Mouse (Mus musculus) heart, postnatal 14 days (tissue): ENCODE results near the gene Sspn. TPM values are rescaled to one million over a fixed set of nuclear protein-coding genes. Genes with fewer than 3 reads are reported as not detected.

ENCODE experiments used
- DNase-seq, 2 experiments: peaks; one replicate each; pipeline ENCODE4 v3.0.0; 2021 to 2022
- intact Hi-C: fragments of 180-260 bp; cut with DNase I; formaldehyde crosslinking; loops from one replicate; pipeline ENCODE4 v1.15.1; 2025
- total RNA-seq, 2 experiments: library from RNA; stranded (reverse); gene quantifications; 2 replicates each; pipeline ENCODE4 v1.2.3; 2021

Sspn gene
- total RNA-seq, 2 experiments from 2014 or later, result 133 to 136 TPM

- no peak for DNase-seq
- intact Hi-C loops, result no loop called here
These were observed 7.8 kb upstream of the Sspn start for GRCm38 (mm10) chr6:145923594-145923993.

GRCm38 (mm10) chr6:145934001-145934696 lies 2.7 kb downstream of the Sspn start:
- DNase-seq, result peak; percentile 83
- intact Hi-C loops, result loop anchor here (1.0 kb wide), 1 partner anchor 68 kb away; no protein-coding TSS in a partner anchor

GRCm38 (mm10) chr6:145934697-145935240 lies 3.3 kb downstream of the Sspn start:
- DNase-seq, result peak in 1 of 2 experiments; percentile 38
- intact Hi-C loops, result loop anchor here (1.0 kb wide), 1 partner anchor 68 kb away; no protein-coding TSS in a partner anchor

GRCm38 (mm10) chr6:145935912-145936311 lies 4.5 kb downstream of the Sspn start:
- intact Hi-C loops, result no loop called here
- peak in 1 of 2 experiments; percentile 14 for DNase-seq

- DNase-seq, result peak in 1 of 2 experiments; percentile 12
- intact Hi-C loops, result no loop called here
These were observed 5.1 kb downstream of the Sspn start for GRCm38 (mm10) chr6:145936511-145936910.

GRCm38 (mm10) chr6:145940852-145941251 lies 9.4 kb downstream of the Sspn start:
- intact Hi-C loops, result no loop called here
- DNase-seq, result no peak

GRCm38 (mm10) chr6:145942263-145942966 lies 11.0 kb downstream of the Sspn start:
- DNase-seq, result no peak
- intact Hi-C loops, result no loop called here

GRCm38 (mm10) chr6:145943414-145943813 lies 12.0 kb downstream of the Sspn start:
- intact Hi-C loops, result no loop called here
- DNase-seq, result no peak

- intact Hi-C loops, result no loop called here
- DNase-seq, result no peak
These were observed 14.4 kb downstream of the Sspn start for GRCm38 (mm10) chr6:145945700-145946344.

GRCm38 (mm10) chr6:145949049-145949448 lies 17.6 kb downstream of the Sspn start:
- intact Hi-C loops, result no loop called here
- no peak for DNase-seq

GRCm38 (mm10) chr6:145950626-145951025 lies 19.2 kb downstream of the Sspn start:
- no peak for DNase-seq
- intact Hi-C loops, result no loop called here

GRCm38 (mm10) chr6:145952594-145952993 lies 21.2 kb downstream of the Sspn start:
- intact Hi-C loops, result no loop called here
- DNase-seq, result no peak

- intact Hi-C loops, result no loop called here
- DNase-seq, result peak in 1 of 2 experiments; percentile 21
These were observed 21.9 kb downstream of the Sspn start for GRCm38 (mm10) chr6:145953121-145953896.

GRCm38 (mm10) chr6:145957427-145957965 lies 26.1 kb downstream of the Sspn start:
- intact Hi-C loops, result loop anchor here (5.0 kb wide), 1 partner anchor 90 kb away; the partner anchor contains the start of gene Bhlhe41
- DNase-seq, result peak in 1 of 2 experiments; percentile 21

- intact Hi-C loops, result loop anchor here (5.0 kb wide), 1 partner anchor 91 kb away; the partner anchor contains the start of gene Bhlhe41
- DNase-seq, result no peak
These were observed 26.6 kb downstream of the Sspn start for GRCm38 (mm10) chr6:145958070-145958469.

GRCm38 (mm10) chr6:145961047-145961446 lies 29.6 kb downstream of the Sspn start:
- intact Hi-C loops, result no loop called here

GRCm38 (mm10) chr6:145963966-145964365 lies 32.5 kb downstream of the Sspn start:
- peak in 1 of 2 experiments; percentile 35 for DNase-seq
- intact Hi-C loops, result no loop called here

More at GRCm38 (mm10) chr6:145961047-145961446, 29.6 kb downstream of the Sspn start:
- no peak for DNase-seq

GRCm38 (mm10) chr6:145967693-145968092 lies 36.3 kb downstream of the Sspn start:
- no peak for DNase-seq
- intact Hi-C loops, result no loop called here

- peak; percentile 68 to 73 for DNase-seq
- intact Hi-C loops, result no loop called here
These were observed 36.9 kb downstream of the Sspn start for GRCm38 (mm10) chr6:145968301-145968818.
